Mouse (Mus musculus) cerebellum, adult 9-10 months (tissue): ENCODE data around the gene Tmem91.

Experiments used
- DNase-seq: peaks from one replicate; pipeline ENCODE4 v3.0.0; 2022

Gene Tmem91

DNA sequence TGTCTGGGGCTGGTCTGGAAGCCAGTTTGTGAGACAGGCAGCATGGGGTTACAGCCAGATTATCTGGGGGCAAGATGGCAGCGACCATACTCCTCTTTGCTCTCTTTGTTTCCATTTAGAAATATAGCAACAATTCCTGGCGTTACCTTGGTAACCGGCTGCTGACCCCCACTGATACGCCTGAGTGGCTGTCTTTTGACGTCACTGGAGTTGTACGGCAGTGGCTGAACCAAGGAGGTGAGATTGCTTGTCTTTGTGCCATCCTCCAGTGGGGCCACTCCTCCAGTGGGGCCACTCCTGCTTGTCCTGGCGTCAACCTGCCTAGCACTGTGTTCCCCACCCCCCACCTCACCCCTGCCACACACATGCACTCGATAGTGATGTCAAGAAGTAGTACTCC, 19.1 kb upstream of the Tmem91 start:
- no peak for DNase-seq

DNA sequence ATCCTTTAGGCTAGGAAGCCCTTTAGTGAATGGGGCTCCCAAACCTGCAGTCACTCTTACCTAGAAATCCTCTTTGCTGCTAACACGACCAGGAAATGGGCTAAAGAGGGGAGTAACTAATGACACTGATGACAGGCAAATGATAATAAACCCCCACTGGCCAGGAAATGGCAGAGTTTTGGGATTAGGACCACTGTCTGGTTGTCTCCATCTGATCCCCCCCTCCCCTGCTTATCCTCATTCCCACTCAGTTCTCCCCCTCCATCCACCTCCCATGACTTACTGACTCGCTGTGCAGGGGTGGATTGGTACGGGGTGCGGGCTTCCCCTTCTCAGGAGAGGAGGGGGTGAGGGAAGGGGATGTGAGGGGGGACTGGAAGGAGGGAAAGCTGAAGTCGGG, 15.1 kb upstream of the Tmem91 start:
- DNase-seq, result no peak

DNA sequence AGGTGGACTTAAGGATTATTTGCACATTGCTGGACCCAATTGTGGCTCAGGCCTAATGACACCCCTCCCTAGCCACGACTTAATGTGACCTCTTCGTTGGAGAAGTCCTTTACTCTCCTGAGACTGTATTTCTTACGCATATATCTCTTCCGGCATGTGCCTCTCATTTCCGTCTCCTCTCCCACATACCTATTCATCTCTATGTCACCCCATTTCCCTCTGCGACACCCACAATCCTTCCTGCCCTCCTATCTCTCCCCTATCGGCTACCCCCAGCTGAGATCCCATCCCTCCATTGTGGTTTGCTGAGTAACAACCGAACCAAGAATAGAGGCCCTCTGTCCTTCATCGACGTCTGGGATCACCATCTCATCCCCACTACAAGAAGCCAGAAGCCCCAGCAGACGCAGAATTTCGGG, 14.6 kb upstream of the Tmem91 start:
- no peak for DNase-seq

DNA sequence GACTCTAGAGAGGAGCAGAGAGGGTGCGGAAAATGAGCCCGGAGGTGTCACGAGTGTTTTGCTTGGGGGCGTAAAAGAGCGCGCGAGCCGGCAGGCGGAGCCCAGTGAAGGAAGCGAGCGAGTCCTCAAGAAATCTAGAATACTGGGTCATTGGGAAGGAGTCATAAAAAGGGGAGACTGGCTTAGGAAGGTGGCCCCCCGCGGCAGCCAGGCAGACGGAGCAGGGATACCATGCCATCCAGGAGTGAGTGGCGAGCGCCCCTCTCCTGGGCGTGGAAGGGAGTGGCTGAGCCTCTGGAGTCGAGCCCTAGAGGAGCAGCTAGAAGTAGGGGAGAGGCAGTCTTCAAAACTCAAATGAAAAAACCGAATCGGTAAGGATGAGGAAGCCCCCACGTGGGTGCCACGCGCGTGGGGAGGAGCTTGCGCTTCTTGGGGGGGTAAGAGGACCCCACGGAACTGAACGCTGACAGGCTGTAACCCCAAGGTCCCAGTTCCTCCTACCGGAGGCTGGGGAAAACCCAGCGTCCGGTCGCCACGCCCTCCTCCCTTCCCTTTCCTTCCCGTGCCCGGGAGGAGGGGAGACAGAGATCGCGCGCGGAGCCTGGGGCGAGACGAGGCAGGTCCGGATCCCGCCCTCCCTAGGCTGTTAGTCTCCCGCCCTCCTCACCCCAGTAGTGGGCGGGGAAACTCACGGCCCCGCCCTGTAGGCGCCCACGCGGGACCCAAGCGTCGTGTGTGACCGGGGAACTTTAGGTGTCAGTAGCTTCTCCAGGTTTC, 14.0 kb upstream of the Tmem91 start:
- no peak for DNase-seq

DNA sequence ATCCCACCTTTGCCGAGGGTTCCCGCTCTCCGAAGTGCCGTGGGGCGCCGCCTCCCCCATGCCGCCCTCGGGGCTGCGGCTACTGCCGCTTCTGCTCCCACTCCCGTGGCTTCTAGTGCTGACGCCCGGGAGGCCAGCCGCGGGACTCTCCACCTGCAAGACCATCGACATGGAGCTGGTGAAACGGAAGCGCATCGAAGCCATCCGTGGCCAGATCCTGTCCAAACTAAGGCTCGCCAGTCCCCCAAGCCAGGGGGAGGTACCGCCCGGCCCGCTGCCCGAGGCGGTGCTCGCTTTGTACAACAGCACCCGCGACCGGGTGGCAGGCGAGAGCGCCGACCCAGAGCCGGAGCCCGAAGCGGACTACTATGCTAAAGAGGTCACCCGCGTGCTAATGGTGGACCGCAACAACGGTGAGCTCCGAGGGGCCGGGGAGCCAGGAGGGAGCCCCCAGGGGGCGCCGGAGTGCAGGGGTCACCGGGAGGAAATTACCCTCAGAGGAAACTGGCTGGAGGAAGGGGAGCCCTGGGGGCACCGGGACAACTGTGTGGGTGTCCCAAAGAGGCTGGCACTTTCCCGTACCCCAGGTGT, 12.9 kb upstream of the Tmem91 start:
- DNase-seq, result no peak

DNA sequence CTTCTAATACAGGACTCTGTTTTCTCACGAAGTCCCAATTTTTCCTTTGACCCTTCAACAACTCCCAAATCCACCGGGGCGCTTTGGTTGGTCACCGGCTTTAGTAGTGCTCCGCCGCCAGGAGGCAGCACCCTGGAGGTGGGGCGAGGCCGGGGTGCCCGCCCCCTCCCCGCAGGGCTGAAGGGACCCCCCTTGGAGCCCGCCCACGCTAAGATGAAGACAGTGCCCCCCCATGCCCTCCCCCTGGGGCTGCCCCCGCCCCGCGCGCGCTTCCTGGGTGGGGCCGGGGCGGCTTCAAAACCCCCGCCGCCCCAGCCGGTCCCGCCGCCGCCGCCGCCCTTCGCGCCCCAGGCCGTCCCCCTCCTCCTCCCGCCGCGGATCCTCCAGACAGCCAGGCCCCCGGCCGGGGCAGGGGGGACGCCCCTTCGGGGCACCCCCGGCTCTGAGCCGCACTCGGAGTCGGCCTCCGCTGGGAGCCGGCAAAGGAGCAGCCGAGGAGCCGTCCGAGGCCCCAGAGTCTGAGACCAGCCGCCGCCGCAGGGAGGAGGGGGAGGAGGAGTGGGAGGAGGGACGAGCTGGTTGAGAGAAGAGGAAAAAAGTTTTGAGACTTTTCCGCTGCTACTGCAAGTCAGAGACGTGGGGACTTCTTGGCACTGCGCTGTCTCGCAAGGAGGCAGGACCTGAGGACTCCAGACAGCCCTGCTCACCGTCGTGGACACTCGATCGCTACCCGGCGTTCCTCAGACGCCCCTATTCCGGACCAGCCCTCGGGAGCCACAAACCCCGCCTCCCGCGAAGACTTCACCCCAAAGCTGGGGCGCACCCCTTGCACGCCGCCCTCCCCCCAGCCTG, 11.9 kb upstream of the Tmem91 start, which contains the start of gene Tgfb1:
Gene Tgfb1 (plus strand): TSS at position 323 of the 852 bp plus-strand sequence.
- DNase-seq, result no peak

DNA sequence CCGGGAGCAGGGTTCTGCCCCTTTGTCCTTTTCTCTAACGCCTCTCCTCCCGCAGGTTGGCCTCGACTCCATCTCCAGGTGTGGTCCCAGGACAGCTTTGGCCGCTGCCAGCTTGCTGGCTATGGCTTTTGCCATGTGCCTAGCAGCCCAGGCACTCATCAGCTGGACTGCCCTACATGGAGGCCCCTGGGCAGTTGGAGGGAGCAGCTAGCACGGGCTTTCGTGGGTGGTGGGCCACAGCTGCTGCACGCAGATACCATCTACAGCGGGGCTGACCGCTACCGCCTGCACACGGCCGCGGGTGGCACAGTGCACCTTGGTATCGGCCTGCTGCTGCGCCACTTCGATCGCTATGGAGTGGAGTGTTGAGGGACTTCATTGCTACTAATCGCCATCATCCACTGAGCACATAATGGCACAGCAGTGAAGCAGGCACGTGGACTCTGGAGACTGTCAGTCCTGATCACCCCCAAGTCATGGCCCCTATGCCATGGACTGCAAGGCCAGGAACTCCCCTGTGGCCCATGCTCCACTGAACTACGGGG, 11.0 kb upstream of the Tmem91 start:
- DNase-seq, result no peak

DNA sequence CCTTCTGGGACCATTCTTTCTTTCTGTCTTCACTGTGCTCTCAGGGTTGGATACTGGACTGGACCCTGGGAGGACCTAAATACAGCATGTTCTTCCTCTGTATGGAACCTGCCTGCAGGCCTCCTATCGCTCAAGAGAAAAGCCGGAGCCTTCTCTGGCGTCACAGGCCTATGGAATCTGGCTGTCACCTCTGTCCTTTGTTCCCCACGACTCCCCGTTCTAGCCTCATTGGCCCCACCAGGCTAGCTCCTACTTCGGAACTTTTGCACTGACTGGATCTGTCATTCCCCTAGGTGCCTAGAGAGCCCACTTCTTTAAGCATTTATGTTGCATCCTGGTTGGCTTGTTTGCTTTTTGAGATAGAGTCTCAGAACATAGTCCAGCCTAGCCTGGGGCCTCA, 9.7 kb upstream of the Tmem91 start:
- DNase-seq, result no peak

DNA sequence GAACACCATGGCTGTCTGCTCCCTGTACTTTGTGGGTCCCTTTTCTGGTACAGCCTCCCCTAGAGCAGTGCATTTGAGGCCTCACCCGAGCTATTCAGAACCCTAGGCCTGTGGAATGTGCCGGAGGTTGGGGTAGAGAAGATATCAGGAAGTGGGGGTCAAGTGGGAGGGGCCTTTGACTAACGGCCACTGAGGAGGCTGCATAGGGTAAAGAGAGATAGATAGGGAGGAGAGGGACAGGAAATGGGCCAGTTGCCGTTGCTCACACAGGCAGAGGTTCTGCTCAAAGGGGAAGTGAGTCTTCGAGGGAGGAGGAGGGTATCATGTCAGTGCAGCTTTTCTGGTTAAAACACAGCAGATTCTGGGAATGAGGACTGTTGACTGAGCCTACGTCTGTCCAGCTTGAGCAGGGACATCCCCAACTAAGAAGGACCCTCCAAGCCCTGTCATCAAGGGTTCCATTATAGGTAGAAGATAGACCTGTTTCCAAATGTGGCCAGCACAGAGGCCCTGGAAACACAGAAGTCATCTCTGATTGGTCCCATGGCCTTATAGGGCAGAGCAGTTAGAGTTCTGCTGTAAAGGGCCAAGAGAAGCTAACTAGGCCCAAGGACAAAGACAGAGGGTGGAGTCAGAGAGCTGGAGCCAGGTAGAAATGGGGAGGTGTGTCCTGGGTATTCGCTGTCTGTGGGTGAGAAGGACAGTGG, 8.7 kb upstream of the Tmem91 start:
- no peak for DNase-seq

DNA sequence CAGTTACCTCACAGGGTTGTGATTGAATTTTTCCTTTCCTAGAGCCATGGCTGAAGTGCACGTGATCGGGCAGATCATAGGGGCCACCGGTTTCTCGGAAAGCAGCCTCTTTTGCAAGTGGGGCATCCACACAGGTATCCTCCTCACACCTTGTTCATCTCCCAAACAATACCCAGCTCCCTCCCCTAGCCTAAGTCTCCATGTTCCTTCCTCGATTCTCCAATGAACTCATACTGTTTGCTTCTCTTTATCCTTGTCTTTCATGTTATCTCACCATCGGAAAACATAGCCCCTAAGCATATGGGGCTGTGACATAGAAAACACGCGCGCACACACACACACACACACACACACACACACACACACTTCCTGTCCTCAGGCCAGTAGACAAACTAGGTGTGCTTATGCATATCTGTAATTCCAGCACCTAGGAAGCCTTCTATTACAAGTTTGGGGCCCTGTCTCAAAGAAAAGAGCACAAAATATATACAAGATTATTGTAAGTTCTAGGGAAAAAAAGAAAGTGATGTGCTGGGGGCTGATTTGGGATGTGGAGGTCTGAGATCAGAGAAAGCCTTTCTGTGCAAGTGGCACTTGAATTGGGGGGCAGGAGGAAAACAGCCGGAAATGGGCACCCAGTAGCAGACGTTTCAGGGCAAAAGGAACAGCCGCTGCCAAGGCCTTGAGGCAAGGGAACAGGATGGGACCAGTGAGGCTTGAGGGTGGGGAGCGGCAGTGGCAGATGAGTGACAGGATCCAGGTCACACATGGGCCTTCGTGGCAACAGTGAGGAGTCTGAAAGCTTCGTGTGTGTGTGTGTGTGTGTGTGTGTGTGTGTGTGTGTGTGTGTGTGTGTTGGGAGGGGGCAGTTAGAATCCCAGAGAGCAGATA, 6.6 kb upstream of the Tmem91 start:
- no peak for DNase-seq

DNA sequence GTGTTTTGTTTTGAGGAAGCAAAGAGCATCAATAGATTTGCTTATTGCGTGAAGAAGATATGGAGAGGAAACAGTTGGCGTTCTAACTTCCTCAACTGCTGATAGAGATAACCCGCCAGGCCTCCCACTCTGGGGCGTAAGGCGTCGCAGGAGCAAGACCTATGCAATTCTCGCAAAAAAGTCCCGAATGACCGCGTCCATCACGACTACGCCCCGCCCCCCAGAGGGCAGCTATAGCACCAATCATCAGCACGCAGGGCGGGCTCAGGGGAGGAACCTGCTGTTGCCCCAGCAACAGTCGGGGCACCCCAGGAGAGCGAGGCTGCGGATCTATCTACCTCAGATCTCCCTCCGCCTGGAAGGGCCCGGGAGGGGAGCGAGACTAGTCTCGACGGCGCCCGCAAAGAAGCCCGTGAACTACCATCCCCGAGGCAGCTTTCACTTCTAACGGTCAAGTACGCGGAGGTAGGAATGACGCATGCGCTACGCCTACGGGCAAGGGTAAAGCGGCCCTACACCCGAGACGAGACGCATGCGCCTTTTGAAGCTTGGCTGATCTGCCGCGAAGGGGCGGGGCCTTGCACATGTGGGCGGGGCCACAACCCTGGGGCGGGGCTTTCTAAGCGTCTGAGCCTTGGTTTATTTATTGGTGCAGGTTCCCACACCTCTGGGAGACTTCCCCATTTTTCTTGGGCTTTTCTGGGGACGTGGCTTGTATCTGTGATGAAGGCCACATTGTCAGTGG, 5.7 kb upstream of the Tmem91 start, which contains the start of gene B9d2:
Gene B9d2 (plus strand): TSS at position 267 of the 745 bp plus-strand sequence.
- DNase-seq, result peak; percentile 93

DNA sequence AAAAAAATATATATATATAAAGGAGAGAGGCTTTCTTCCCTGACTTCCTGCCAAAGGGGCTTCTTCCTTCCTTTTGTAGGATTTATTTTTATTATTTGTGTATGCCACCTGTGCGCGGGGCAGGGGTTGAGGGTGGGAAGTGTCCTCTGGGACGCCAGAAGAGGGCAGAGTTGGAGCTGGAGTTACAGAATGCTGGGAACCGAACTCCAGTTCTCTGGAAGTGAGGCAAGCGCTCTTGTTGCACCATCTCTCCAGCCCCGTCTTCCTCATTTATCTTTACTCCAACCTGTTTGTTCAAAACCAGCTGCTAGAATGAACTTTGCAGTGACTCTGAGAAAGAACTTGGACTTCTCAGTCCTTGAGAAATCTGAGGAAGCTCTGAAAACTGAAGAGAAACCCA, 5.0 kb upstream of the Tmem91 start:
- peak; percentile 41 for DNase-seq

DNA sequence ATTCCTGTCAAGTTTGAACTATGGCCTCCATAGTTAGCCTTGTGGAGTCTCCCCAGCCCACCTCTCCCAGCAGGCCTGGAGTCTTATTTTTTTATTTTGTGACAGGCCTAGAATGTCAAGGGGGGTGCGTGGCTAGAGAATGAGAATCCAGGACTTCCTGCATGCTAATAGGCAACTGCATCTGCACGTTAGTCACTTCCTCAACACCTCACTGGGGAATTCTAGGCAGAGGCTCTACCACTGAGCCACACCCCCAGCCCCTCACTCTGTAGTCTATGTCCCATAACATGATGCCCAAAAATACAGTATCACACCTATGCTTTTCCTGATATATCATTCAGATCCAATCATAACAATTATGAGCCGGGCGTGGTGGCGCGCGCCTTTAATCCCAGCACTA, 2.0 kb upstream of the Tmem91 start:
- peak; percentile 47 for DNase-seq

DNA sequence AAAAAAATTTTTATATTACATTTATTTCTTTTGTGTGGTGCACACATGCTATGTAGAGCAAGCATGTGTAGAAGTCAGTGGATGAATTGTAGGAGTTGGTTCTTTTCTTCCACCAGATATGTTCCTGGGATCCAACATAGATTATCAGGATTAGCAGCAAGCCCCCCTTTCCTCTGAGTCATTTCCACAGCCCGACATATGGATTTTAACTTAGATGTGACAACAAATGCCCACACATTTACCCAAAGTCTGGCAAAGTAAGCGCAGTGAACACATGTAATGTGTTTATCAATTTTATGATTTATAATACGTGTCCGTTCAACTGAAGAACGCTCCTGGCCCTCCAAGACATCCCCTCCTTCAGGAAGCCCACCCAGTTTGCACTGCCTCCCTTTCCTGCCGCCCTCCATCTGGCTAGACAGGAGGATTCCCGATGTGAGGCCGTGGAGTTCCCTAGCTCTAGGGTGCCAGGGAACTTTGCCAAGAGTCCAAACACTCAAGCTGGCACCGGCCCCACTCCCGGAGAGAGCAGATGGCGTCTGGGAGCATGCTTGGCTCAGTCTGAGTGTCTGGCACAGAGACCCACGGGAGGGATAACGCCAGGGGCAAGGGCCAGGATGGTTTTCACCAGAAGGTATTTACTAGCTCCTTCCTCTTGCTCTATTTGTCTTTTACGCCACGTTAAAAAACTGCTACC, 1.3 kb upstream of the Tmem91 start:
- DNase-seq, result peak; percentile 100

DNA sequence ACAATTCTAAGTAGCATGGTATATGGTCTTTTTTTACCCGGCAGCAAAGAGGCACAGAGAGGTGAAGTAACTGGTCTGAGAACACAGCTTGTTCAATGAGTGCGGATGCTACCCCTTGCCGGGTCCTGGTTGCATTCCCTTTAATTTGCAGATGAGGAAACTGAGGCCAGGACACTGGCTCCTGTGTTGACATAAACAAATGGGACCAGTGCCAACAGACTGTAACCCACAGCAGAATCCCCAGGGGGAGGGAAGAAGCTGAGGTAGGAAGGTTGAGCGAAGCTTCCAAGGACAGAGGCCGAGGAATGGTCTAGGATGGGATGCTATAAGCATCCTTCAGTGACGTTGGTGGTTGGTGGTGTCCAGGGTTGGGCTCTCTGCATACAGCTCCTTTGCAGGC, 439 bp upstream of the Tmem91 start:
- DNase-seq, result peak; percentile 60

DNA sequence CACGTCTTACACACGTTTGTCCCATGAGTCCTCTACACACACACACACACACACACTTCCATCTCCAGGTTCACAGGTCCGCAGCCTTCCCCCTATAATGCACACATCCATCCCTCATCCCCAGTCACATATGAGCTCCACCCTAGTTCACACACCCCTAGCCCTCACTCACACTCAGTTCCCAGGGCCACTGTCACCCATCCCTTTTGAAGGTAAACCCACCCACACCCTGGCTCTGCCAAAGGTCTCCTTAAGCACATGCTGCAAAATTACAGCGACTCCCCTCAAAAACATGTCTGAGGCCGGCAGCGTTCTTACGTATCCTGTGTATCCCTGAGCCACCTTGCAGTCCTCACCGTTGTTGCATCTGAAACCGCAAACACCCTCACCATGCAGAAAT, 669 bp downstream of the Tmem91 start:
- DNase-seq, result no peak

DNA sequence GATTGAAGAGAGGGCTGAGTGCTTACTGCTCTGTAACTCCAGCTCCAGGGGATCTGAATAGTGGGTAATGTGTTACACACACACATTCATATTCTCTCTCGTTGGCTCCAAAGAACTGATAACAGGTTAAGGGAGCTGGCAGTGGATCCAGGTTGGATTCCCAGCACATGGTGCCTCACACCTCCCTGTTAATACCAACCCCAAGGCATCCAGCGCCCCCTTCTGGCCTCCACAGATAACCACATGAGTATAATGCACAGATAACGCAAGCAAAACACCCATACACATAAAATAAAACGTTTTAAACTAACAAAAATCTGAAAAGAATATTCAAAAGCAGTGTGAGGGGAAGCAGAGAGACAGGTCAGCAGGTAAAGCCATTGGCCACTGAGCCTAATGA, 2.5 kb downstream of the Tmem91 start:
- DNase-seq, result no peak

DNA sequence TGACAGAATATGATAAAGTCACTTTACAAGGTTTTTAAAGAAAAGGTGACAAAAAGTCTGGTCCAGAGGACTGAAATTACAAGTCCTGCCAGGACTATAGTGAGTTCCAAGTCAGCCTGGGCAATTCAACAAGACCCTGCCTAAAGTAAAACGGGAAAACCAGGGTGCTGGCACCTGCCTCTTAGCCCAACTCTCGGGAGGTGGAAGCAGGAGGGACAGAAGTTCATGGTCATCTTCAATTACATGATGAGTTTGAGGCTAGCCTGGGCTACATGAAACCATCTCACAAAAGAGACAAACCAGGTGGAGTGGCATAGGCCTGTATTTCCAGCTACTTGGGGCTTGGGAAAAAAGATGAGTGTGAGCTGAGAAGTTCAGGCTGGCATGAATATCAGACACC, 3.3 kb downstream of the Tmem91 start:
- DNase-seq, result no peak

DNA sequence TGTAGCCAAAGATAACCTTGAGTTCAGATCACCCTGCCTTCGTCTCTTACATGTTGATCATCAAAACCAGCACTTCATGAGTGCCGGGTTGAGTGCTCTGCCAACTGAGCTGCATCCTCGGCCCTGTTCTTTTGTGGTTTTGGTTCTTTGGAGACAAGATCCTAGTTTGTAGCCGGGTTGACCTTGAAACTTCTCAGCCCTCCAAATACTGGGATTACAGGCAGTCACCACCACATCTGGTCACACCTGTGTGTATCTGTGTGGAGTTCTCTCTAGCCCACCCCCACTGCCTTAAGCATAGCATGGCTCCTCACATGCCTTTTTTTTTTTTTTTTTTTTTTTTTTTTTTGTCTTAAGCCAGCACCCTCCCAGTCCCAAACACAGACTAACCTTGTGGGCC, 4.9 kb downstream of the Tmem91 start:
- DNase-seq, result no peak

DNA sequence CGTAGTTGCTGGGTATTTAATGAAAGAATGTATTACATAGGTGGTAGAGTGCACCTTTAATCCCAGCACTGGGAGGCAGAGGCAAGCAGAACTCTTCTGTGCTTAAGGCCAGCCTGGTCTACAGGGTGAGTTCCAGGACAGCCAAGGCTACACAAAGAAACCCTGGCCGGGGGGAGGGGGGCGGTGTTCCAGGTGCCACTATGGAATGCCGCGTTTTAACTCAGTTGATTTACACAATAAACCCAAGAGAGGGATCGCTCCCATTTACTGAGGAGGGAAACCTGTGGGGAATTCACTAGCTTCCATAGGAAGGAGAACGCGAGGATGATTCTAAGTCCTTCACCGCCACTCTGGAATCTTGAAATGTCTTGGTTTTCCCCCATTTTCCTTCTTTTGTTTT, 5.3 kb downstream of the Tmem91 start:
- DNase-seq, result no peak
